Mouse (Mus musculus) neural tube, embryonic 14.5 days (tissue): ENCODE data around the gene Cuedc1. TPM values are rescaled to one million over a fixed set of nuclear protein-coding genes. Genes with fewer than 3 reads are reported as not detected.
"Not testable (repeated sequence)": the region's sequence is repeated elsewhere in the genome, so short reads cannot be mapped to it uniquely, and the experiment has no call there.

Experiments used
- ATAC-seq: fragments of 200-750 bp; cut with Nextera tagmentation; 2 replicates; pipeline ENCODE4 v1.8.0; 2017; ENCODE audit warnings: low read depth, mild to moderate bottlenecking, moderate TSS enrichment, moderate library complexity
- H3K27ac ChIP-seq: fragments of 300-500 bp; sonication (generic); 2 replicates; pipeline ENCODE4 v1.5.1; 2014; ENCODE audit warnings: low read depth, mild to moderate bottlenecking, control low read depth, low read length, moderate library complexity, mixed read lengths
- H3K27me3 ChIP-seq: fragments of 300-500 bp; sonication (generic); 2 replicates; pipeline ENCODE4 v1.6.1; 2014; ENCODE audit warnings: low read length; ENCODE audit not compliant: control insufficient read depth, insufficient read depth
- H3K36me3 ChIP-seq: fragments of 300-500 bp; sonication (generic); 2 replicates; pipeline ENCODE4 v1.6.1; 2014; ENCODE audit warnings: low read length, mixed read lengths; ENCODE audit not compliant: control insufficient read depth, insufficient read depth
- H3K4me1 ChIP-seq: fragments of 300-500 bp; sonication (generic); 2 replicates; pipeline ENCODE4 v1.6.1; 2014; ENCODE audit warnings: low read length; ENCODE audit not compliant: control insufficient read depth, insufficient read depth
- H3K4me2 ChIP-seq: fragments of 300-500 bp; sonication (generic); 2 replicates; pipeline ENCODE4 v1.6.1; 2014; ENCODE audit warnings: mild to moderate bottlenecking, low read depth, low read length, control low read depth
- H3K4me3 ChIP-seq: fragments of 300-500 bp; sonication (generic); 2 replicates; pipeline ENCODE4 v1.5.1; 2014; ENCODE audit warnings: low read depth, low read length, control low read depth, mixed read lengths
- H3K9ac ChIP-seq: fragments of 300-500 bp; sonication (generic); replicated peaks from 2 replicates; pipeline ENCODE4 v1.6.1; 2014; ENCODE audit warnings: low read depth, mild to moderate bottlenecking, control low read depth, low read length, mixed read lengths
- H3K9me3 ChIP-seq: fragments of 300-500 bp; sonication (generic); 2 replicates; pipeline ENCODE4 v1.6.1; 2016; ENCODE audit warnings: low read length; ENCODE audit not compliant: control insufficient read depth
- WGBS: fragments of 180-500 bp; shearing (Covaris S2); extraction: QIAGEN DNeasy Blood & Tissue Kit; methylation state at CpG from one replicate; pipeline ENCODE4 v1.1.7; 2014; 5-methylcytosine and 5-hydroxymethylcytosine counted together
- polyA plus RNA-seq: library from polyadenylated mRNA; unstranded; fragments of >200 nt; fragmentation: Nextera tagmentation; extraction: Ambion mirVana; gene quantifications from 2 replicates; pipeline ENCODE4 v1.2.1, GENCODE M21; 2014

Gene Cuedc1
- polyA plus RNA-seq, 1 experiment from 2014 or later: 38.3 TPM

GRCm38 (mm10) chr11:88203712-88204532, 106.1 kb downstream of the Cuedc1 start, which contains the start of gene Mrps23:
Mrps23 (plus strand) TSS chr11:88204388.
- peaks cover 13% of the 10 kb centered on the region; the same call in 1 of the 2 replicates for H3K36me3 ChIP-seq
- H3K27me3 ChIP-seq: no peaks in the 10 kb centered on the region
- peak within 1 kb of the TSS; percentile 78 for H3K9ac ChIP-seq
- H3K4me2 ChIP-seq: peak within 1 kb of the TSS; percentile 85
- H3K9me3 ChIP-seq: no peaks in the 10 kb centered on the region
- under 1% methylated on average over 51 of the region's 51 CpGs for WGBS
- peak; percentile 93 for ATAC-seq
- H3K4me3 ChIP-seq: peak within 1 kb of the TSS; percentile 82
- H3K27ac ChIP-seq: peak within 1 kb of the TSS; percentile 75
- peaks cover 7% of the 10 kb centered on the region for H3K4me1 ChIP-seq

- 30% methylated on average over 30 of the region's 30 CpGs for WGBS
- Histone ChIP-seq H3K36me3 (peaks cover 22% of the 10 kb centered on the region; the same call in 1 of the 2 replicates), H3K27ac (peak overlapping the region; percentile 48), H3K9ac (peak overlapping the region; percentile 78), H3K4me2 (peak overlapping the region; percentile 85), H3K4me3 (peak overlapping the region; percentile 82), H3K27me3 (no peaks in the 10 kb centered on the region), H3K9me3 (no peaks in the 10 kb centered on the region), H3K4me1 (peaks cover 7% of the 10 kb centered on the region)
- peak; percentile 15 for ATAC-seq
Measured at GRCm38 (mm10) chr11:88204593-88205368, 106.9 kb downstream of the Cuedc1 start.

- WGBS: 91% methylated on average over 7 of the region's 8 CpGs
- H3K9ac ChIP-seq, H3K4me3 ChIP-seq, H3K4me2 ChIP-seq, ATAC-seq, H3K27ac ChIP-seq, H3K4me1 ChIP-seq, H3K9me3 ChIP-seq, H3K27me3 ChIP-seq: not testable (repeated sequence)
- H3K36me3 ChIP-seq: peaks cover 31% of the 10 kb centered on the region
Measured at GRCm38 (mm10) chr11:88206576-88206975, 108.7 kb downstream of the Cuedc1 start.

- H3K27me3 ChIP-seq: no peaks in the 10 kb centered on the region
- no peak overlapping the region for H3K4me2 ChIP-seq
- H3K4me3 ChIP-seq: no peak overlapping the region
- 89% methylated on average over 2 of the region's 2 CpGs for WGBS
- no peak overlapping the region for H3K27ac ChIP-seq
- H3K4me1 ChIP-seq: peaks cover 7% of the 10 kb centered on the region
- peaks cover 31% of the 10 kb centered on the region for H3K36me3 ChIP-seq
- ATAC-seq: no peak
- H3K9ac ChIP-seq: no peak overlapping the region
- no peaks in the 10 kb centered on the region for H3K9me3 ChIP-seq
Measured at GRCm38 (mm10) chr11:88207697-88208096, 109.8 kb downstream of the Cuedc1 start.

GRCm38 (mm10) chr11:88211824-88212582, 114.1 kb downstream of the Cuedc1 start:
- ATAC-seq: no peak
- Histone ChIP-seq H3K4me3 (no peak overlapping the region), H3K36me3 (peaks cover 31% of the 10 kb centered on the region), H3K9ac (no peak overlapping the region), H3K4me2 (no peak overlapping the region), H3K4me1 (peaks cover 13% of the 10 kb centered on the region; the same call in 1 of the 2 replicates), H3K27me3 (no peaks in the 10 kb centered on the region), H3K27ac (no peak overlapping the region), H3K9me3 (no peaks in the 10 kb centered on the region)
- WGBS: 89% methylated on average over 5 of the region's 5 CpGs

GRCm38 (mm10) chr11:88213757-88214156, 115.9 kb downstream of the Cuedc1 start:
- Histone ChIP-seq H3K4me1 (peaks cover 13% of the 10 kb centered on the region; the same call in 1 of the 2 replicates), H3K4me3 (no peak overlapping the region), H3K27ac (no peak overlapping the region), H3K27me3 (no peaks in the 10 kb centered on the region), H3K9me3 (no peaks in the 10 kb centered on the region), H3K9ac (no peak overlapping the region), H3K36me3 (peaks cover 19% of the 10 kb centered on the region), H3K4me2 (no peak overlapping the region)
- WGBS: 59% methylated on average over 6 of the region's 6 CpGs
- ATAC-seq: no peak

GRCm38 (mm10) chr11:88214881-88215831, 117.3 kb downstream of the Cuedc1 start:
- ATAC-seq: peak; percentile 65
- Histone ChIP-seq H3K36me3 (peaks cover 8% of the 10 kb centered on the region), H3K9me3 (no peaks in the 10 kb centered on the region), H3K9ac (no peak overlapping the region), H3K4me1 (peaks cover 13% of the 10 kb centered on the region; the same call in 1 of the 2 replicates), H3K27me3 (no peaks in the 10 kb centered on the region), H3K27ac (peak overlapping the region; percentile 22; the same call in 1 of the 2 replicates), H3K4me3 (no peak overlapping the region), H3K4me2 (peak overlapping the region; percentile 30; the same call in 1 of the 2 replicates)
- 46% methylated on average over 21 of the region's 21 CpGs for WGBS
